Mouse (Mus musculus): ENCODE data around the gene Carmil3.
A peak's percentile ranks its signal among the peaks of the same experiment; 100 is the strongest.

Carmil3 gene

GRCm38 (mm10) chr14:55490361-55491201 lies at the start of gene Carmil3:
Gene Carmil3, plus strand, starts transcription at chr14:55490651.
- peak; percentile 74 for DNase-seq (ENCODE audit: low read depth, low spot score)

- DNase-seq (ENCODE audit: low read depth, low spot score) = no peak
These were observed 32.8 kb upstream of the Carmil3 start for GRCm38 (mm10) chr14:55457693-55458092.

DNA sequence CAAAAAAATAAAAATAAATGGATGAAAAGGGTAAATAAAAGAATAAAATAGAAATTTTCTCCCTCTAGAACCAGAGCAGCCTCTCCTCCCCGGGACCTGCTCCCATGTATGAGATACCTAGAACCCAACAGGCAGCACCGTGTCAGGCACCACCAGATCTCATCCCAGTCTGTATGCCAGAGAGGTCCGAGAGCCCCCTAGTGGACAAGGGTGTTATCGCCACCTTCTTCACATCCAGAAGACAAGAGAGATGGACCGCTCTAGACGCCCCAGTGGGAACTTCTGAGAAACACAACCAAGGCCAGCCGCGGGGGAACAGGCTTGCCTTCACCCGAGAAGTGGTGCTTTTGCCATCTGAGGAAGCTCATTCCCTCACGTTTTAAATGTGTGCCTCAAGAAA lies 32.2 kb upstream of the Carmil3 start:
- DNase-seq (ENCODE audit: low read depth, low spot score) = peak; percentile 70

DNA sequence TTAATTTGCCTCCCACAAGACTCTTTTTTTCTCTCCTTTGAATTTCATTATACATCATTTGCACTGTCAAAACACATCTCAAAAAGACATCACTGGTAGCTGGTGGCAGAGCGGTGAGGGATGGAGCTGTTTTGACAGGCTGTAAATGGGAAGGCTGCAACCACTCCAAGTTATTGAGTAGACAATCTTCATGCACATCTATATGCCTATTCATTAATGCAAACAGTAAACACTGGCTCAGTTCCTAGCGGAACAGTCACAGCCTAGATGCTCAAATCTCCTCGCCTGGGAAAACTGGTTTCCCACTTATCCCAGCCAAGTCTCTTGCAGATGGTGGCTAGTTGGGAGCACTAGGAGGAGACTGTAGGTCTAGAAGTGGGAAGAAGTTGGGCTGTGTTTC lies 31.7 kb upstream of the Carmil3 start:
- DNase-seq (ENCODE audit: low read depth, low spot score) = no peak

DNA sequence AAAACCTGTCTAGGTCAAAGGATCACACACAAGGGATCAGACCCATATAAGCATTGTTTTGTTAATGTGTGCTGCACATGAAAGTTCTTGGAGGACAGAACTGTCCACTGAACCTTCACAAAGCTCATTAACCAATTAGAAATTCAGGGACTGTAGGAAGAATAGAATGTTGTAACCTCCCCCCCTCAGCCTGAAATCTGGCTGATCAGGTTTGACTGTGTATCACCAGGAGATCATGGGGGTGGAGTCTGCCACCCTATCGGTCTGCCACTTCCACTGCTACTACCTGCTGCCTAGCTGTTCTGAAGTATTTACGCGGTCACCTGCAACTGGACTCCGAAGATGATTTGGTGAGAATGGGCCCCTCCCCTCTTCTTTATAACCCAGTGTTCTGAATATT lies 30.7 kb upstream of the Carmil3 start:
- DNase-seq (ENCODE audit: low read depth, low spot score) = no peak

DNA sequence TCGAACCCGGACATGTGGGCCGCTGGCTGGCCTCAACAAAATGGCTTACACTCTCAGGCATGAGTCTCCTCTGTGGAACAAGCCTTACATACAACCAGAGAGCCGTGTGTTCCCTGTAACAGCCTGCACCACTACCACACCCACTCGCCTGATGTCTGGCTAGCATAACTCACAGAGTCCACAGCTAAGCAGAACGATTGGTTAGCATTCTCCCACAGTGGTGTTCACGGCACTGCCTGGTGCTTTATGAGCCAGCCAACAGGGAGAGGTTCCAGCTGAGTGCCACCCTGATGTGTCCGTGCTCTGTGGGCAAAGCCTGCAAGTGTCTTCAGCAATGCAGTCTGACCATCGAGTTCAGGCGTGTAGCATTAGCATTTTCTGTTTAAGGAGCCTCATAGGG lies 30.2 kb upstream of the Carmil3 start:
- DNase-seq (ENCODE audit: low read depth, low spot score) = no peak

DNA sequence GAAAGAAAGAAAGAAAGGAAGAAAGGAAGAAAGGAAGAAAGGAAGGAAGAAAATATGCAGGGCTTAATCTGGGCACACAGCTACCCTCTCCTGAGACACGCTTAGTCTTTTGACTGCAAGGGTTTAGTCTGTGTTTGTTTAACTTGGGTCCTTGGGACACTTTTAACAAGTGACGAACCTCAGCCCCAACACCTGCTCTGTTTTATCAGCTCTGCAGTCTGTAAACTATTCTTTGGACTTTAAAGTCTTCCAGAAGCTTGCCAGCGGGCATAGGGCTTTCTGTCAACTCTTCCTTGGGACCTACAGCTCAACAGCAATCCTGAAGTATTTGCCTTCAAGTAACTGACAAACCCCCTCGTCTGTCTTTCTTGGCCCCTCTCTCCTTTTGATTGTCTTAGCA lies 28.7 kb upstream of the Carmil3 start:
- no peak for DNase-seq (ENCODE audit: low read depth, low spot score)

DNA sequence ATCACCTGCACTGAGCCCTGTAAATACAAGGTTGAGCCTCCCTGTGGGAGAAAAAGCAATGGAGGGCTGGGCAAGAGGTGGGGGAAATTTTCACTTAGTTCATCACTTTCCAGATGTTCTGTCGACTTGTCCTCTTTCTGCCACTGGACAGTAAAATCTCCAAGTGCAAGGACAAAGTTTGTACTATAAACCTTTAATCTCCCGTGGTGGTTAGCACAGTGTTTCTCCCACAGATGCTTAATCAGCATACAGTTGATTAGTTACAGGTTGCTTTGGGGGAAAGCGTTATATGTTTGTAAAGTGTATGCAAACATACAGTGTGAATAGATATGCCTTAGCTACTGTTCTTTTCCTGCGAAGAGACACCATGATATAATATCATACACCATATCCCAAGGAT lies 24.0 kb upstream of the Carmil3 start:
- DNase-seq (ENCODE audit: low read depth, low spot score) = no peak

GRCm38 (mm10) chr14:55467108-55467507 lies 23.3 kb upstream of the Carmil3 start:
- DNase-seq (ENCODE audit: low read depth, low spot score) = no peak

DNA sequence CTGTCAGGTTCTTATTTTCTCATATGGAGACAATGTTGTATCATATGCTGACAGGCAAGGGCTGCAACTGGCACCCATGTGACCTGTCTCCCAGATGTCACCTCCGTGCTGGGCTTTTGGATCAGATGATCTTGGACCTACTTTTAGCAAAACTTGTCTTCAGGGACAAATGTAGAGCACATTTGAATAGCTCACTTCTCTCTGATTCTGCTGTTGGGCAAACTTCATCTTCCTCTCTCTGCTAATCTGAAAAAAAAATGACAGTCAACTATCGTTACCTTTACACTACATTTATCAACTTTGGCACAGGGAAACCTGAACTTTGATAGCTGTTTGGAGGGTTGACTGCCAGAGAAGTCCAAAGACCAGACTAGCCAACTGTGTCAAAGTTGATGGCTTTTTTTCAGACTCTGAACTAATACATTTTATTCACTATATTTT lies 22.1 kb upstream of the Carmil3 start:
- no peak for DNase-seq (ENCODE audit: low read depth, low spot score)

- DNase-seq (ENCODE audit: low read depth, low spot score) = no peak
These were observed 21.4 kb upstream of the Carmil3 start for GRCm38 (mm10) chr14:55469041-55469440.

- no peak for DNase-seq (ENCODE audit: low read depth, low spot score)
These were observed 20.6 kb upstream of the Carmil3 start for GRCm38 (mm10) chr14:55469821-55470220.

DNA sequence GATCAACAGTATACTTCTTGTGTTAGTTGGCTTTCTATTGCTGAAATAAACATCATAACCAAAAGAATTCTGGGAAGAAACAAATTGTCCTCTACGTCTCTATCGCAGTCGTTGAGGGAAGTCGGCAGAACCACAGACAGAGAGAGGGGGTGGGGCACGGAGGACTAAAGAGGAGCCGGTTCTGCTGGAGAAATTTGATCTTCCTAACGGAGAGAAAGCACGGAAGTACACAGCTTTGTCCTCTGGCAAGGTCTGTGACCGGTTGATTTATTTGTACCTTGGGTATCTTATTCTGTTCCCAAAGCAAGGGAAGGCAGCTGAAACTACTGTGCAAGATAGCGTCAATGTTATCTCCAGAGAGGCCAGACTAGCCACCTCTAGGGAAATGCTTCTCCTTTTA lies 19.6 kb upstream of the Carmil3 start:
- no peak for DNase-seq (ENCODE audit: low read depth, low spot score)

DNA sequence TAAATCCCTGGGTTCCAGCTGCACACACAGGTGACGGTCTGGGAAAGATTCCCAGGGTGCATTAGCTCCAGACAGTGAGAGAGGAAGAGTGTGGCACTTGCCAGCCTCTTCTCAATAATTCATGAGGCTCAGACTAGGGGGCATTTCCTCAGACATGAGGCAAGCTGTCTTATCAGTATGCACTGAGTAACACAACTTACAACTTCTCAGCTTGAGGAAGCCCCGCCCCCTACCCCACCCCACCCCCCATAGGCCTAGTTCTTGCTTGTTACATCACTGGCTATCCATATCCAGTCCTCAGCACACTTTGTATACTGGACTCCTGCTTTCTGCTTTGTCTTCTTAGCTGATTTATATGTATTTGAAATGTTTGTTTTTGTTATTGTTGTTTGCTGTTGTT lies 14.8 kb upstream of the Carmil3 start:
- DNase-seq (ENCODE audit: low read depth, low spot score) = no peak

- DNase-seq (ENCODE audit: low read depth, low spot score) = no peak
These were observed 13.0 kb upstream of the Carmil3 start for GRCm38 (mm10) chr14:55477421-55477820.

DNA sequence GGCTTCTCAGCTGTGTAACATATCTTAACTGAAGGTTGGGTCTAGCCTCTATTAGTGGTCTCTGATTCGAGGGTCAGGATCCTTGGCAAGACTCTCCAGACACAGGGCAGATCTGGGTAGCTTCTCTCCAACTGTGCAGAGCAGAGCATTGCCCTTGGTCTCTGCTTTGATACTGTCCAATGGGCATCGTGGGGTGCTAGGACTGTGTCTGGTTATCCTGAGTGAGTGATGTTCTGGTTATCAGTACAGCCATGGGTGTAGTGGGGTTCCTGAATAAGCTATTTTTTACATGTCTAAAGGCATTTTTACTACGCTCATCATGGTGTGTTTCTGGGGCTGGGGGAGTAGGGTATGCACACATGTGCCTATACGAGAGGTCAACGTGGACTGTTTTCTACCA lies 12.6 kb upstream of the Carmil3 start:
- DNase-seq (ENCODE audit: low read depth, low spot score) = no peak

DNA sequence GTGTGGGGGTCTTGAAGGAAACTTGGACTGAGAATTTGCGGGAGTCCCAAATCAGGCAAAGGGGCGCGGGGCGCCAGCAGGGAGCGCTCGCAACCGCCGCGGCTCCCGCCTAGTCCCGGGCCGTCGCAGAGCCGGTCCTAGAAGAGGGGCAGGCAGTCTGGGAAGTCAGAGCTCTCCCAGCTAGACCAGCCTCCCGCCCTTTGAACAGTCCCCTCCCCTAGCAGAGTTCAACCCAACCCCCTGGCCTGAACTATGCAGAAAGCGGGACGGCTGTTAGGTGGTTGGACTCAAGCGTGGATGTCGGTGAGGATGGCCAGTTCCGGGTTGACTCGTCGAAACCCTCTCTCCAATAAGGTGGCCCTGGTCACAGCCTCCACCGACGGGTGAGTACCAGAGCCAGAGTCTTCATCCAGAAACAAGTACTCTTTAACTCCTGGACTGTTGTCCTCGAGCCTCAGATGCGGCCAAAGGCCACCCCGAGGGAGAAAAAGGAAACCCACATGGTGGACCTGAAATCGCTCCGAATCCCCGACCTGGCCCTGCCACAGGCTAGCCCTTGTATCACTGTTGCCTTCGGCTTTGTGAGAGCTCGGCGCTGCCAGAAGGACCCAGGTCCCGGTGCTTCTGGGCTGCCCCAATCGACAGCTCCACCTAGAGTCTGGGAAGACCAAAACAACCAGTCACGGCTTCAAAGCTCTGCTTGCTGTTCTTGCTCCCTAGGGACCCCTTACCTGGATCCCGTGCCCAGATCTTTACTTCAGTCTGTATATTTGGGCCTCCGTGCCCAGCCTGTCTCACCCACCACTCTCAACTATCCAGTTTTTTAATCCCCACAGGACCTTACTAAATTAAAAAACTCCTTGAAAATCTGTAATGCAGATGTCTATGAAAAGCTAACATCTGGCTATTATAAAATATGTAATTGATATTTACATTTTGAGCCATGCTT lies 11.5 kb upstream of the Carmil3 start, which contains the start of gene Dhrs4:
Gene Dhrs4, plus strand, starts transcription at position 108 of the 949 bp plus-strand sequence.
- DNase-seq (ENCODE audit: low read depth, low spot score) = peak; percentile 85

DNA sequence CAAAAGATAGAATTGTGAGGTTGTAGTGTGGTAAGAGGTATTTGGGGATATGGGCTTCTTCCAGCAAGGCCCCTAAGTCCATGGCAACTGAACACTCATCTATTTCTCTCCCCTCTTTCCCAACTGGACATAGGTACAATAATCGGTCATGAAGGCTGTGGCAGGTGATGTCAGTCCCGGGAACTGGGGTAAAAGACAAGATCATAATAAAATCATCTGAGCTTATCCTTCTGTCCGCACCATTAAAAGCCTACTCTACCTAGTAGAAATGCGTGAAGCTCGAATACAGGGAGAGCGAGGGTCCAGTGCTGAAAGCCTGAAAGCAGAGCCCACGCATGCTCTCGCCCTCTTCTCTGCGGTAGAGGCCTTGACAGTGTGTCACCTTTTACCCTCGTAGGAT lies 10.8 kb upstream of the Carmil3 start:
- no peak for DNase-seq (ENCODE audit: low read depth, low spot score)

- DNase-seq (ENCODE audit: low read depth, low spot score) = no peak
These were observed 5.9 kb upstream of the Carmil3 start for GRCm38 (mm10) chr14:55484430-55485085.

DNA sequence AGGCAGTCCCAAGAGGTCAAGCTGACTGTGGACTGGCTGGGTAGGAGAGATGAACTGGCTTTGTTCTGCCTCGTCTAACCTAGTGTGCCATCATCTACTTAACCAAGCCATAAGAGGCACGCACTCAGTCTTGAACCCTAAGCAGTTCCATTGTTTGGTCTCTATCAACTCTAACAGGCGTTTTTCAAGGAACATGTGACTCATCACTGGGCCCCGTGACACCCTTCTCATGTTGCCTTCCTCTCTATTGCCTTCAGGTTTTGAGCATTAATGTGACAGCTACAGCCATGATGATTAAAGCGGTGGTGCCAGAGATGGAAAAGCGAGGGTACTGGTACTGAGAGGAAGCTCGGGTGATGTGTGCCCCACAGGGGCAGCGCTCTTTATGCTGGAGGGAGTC lies 3.6 kb upstream of the Carmil3 start:
- DNase-seq (ENCODE audit: low read depth, low spot score) = no peak

DNA sequence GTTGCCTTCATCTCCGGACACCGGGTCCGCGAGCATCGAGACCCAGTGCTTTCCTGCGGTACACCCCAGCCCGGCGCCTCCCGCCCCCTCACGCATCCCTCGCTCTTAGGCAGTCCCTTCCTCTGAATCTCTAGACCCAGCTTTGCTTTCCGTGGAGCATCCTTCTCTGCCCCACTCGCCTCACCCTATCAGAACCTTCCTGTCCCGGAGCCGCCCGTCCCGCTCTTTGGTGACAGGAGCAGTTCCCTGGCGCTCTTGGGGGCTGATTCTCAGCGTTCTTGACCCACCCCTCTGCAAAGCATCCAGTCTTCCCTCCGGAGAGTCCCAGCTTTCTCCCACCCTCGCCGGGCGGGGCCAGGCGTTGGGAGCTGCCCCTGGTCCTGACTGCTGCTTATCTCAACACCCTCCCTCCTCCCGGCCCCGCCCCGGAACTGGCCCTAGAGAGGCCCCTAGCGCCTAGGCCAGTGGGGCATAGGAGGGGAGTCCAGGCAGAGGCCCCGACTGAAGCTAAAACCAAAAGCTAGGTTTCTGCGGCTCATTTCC lies 911 bp downstream of the Carmil3 start:
- DNase-seq (ENCODE audit: low read depth, low spot score) = peak; percentile 45

DNA sequence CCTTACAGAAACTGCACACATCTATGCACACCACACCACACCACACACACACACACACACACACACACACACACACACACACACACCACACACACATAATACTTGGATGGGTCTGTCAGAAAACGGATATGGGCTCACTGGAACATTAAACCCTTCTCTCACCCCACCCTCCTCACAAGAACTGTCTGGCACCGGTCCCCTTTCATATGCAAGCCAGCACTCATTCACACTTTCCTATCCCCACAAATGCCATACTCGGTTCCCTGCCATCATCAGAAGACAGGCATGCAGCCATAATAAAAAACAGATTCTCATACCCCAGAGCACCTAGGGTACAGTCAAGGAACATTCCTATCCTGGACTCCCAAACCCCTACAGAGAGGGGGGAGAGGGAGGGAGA lies 1.7 kb downstream of the Carmil3 start:
- no peak for DNase-seq (ENCODE audit: low read depth, low spot score)

Measured in CD4-positive helper T cell, adult 2 months (primary cell).